ENCODE assay signal across 8 mouse cellular contexts in the genomic region with DNA sequence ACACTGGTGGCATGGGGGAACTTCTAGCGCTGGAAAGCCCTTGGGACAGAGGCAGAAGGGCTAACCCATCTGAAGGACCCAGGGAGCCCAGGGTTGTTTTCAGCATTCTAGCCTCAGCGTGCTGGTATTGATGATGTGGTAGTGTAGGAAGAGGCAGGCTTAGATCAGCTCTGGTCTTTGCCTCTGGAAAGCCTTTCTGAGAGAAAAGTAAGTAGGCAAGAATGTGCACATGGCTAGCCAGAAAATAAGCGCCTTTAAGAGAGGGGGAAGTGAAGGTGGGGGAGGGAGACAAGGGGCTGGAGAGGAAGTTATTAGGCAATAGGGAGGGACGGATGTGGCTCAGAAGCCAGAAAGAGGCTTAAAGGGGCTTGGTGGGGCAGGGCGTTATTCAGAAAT. TPM values are rescaled to one million over a fixed set of nuclear protein-coding genes. Genes with fewer than 3 reads are reported as not detected.
DNase-seq lines count a peak whose midpoint lies in the region; ATAC-seq and TF ChIP-seq lines count a peak whose summit lies in the region.

No protein-coding gene starts in this region.

- H3K4me2 ChIP-seq in embryonic facial prominence, embryonic 14.5 days (ENCODE audit: low read depth, low read length) = peak overlapping the region; percentile 66
- H3K4me2 ChIP-seq in liver, embryonic 15.5 days = peak overlapping the region; percentile 71
- H3K4me2 ChIP-seq in neural tube, embryonic 12.5 days (replicated peaks) = peak overlapping the region; percentile 58

- intact Hi-C loops in left cerebral cortex, adult 2 months (cut with DNase I) = no loop called here
- intact Hi-C loops in left cerebral cortex, postnatal 36 days (cut with DNase I) = no loop called here

- no peak for DNase-seq in left cerebral cortex, adult 2 months (ENCODE audit: extremely low spot score in 1 of 2, low spot score in 2 of 2)
- no peak for DNase-seq in left cerebral cortex, postnatal 36 days (ENCODE audit: low spot score in 2 of 2)
- DNase-seq in embryonic facial prominence, embryonic 14.5 days (ENCODE audit: low spot score) = peak; percentile 50
- DNase-seq in hindbrain, embryonic 10.5 days (ENCODE audit: low spot score) = peak; percentile 13
- no peak for DNase-seq in right cerebral cortex, adult 2 months (ENCODE audit: low spot score in 2 of 2)
- no peak for DNase-seq in urinary bladder, postnatal 25 days (ENCODE audit: low spot score)

- H3K4me1 ChIP-seq in embryonic facial prominence, embryonic 14.5 days (ENCODE audit: control insufficient read depth, insufficient read depth, low read length) = peaks cover 5% of the 10 kb centered on the region
- H3K4me1 ChIP-seq in hindbrain, embryonic 10.5 days (replicated peaks) = peaks cover 20% of the 10 kb centered on the region
- peaks cover 29% of the 10 kb centered on the region for H3K4me1 ChIP-seq in liver, embryonic 15.5 days (replicated peaks)
- peaks cover 9% of the 10 kb centered on the region; the same call in 1 of the 2 replicates for H3K4me1 ChIP-seq in neural tube, embryonic 12.5 days

- no peaks in the 10 kb centered on the region for H3K27me3 ChIP-seq in embryonic facial prominence, embryonic 14.5 days (replicated peaks; ENCODE audit: control insufficient read depth, insufficient read depth, low read length)
- no peaks in the 10 kb centered on the region for H3K27me3 ChIP-seq in hindbrain, embryonic 10.5 days (ENCODE audit: insufficient read depth, poor library complexity, severe bottlenecking)
- H3K27me3 ChIP-seq in liver, embryonic 15.5 days = no peaks in the 10 kb centered on the region
- H3K27me3 ChIP-seq in neural tube, embryonic 12.5 days (replicated peaks) = no peaks in the 10 kb centered on the region

- H3K36me3 ChIP-seq in embryonic facial prominence, embryonic 14.5 days (ENCODE audit: control insufficient read depth, insufficient read depth, low read length) = peaks cover 11% of the 10 kb centered on the region; the same call in 1 of the 2 replicates
- peaks cover 24% of the 10 kb centered on the region for H3K36me3 ChIP-seq in hindbrain, embryonic 10.5 days
- H3K36me3 ChIP-seq in liver, embryonic 15.5 days (replicated peaks) = peaks cover 23% of the 10 kb centered on the region
- H3K36me3 ChIP-seq in neural tube, embryonic 12.5 days = peaks cover 15% of the 10 kb centered on the region

- H3K9ac ChIP-seq in embryonic facial prominence, embryonic 14.5 days (ENCODE audit: low read depth, low read length) = peak overlapping the region; percentile 50
- H3K9ac ChIP-seq in liver, embryonic 15.5 days = peak overlapping the region; percentile 70
- H3K9ac ChIP-seq in neural tube, embryonic 12.5 days = peak overlapping the region; percentile 17

- H3K27ac ChIP-seq in left cerebral cortex, adult 2 months = no peak overlapping the region
- peak overlapping the region; percentile 73 for H3K27ac ChIP-seq in embryonic facial prominence, embryonic 14.5 days (replicated peaks; ENCODE audit: low read depth, low read length)
- peak overlapping the region; percentile 77 for H3K27ac ChIP-seq in hindbrain, embryonic 10.5 days
- H3K27ac ChIP-seq in liver, embryonic 15.5 days (replicated peaks) = peak overlapping the region; percentile 73
- H3K27ac ChIP-seq in neural tube, embryonic 12.5 days = no peak overlapping the region

- H3K4me3 ChIP-seq in left cerebral cortex, adult 2 months = peak overlapping the region; percentile 39
- H3K4me3 ChIP-seq in embryonic facial prominence, embryonic 14.5 days (ENCODE audit: low read depth, low read length) = peak overlapping the region; percentile 39
- peak overlapping the region; percentile 51 for H3K4me3 ChIP-seq in hindbrain, embryonic 10.5 days
- peak overlapping the region; percentile 70 for H3K4me3 ChIP-seq in liver, embryonic 15.5 days (replicated peaks)
- peak overlapping the region; percentile 15 for H3K4me3 ChIP-seq in neural tube, embryonic 12.5 days

- no peaks in the 10 kb centered on the region for H3K9me3 ChIP-seq in embryonic facial prominence, embryonic 14.5 days (ENCODE audit: control insufficient read depth, low read length)
- H3K9me3 ChIP-seq in hindbrain, embryonic 10.5 days = no peaks in the 10 kb centered on the region
- H3K9me3 ChIP-seq in liver, embryonic 15.5 days (replicated peaks) = no peaks in the 10 kb centered on the region
- no peaks in the 10 kb centered on the region for H3K9me3 ChIP-seq in neural tube, embryonic 12.5 days

- no peak for ATAC-seq in embryonic facial prominence, embryonic 14.5 days (ENCODE audit: low read depth)
- peak; percentile 6; the same call in 1 of the 2 replicates for ATAC-seq in liver, embryonic 15.5 days (ENCODE audit: insufficient read depth)
- peak; percentile 33; the same call in 1 of the 2 replicates for ATAC-seq in neural tube, embryonic 12.5 days (ENCODE audit: low FRiP score, low read depth)

- TF ChIP-seq CTCF in left cerebral cortex, adult 2 months (IDR thresholded peaks at IDR 0.05) = no peak

- WGBS in embryonic facial prominence, embryonic 14.5 days = 11% methylated on average over 5 of the region's 5 CpGs
- WGBS in hindbrain, embryonic 10.5 days = 24% methylated on average over 5 of the region's 5 CpGs
- 4% methylated on average over 5 of the region's 5 CpGs for WGBS in liver, embryonic 15.5 days (ENCODE audit: insufficient replicate concordance)
- WGBS in neural tube, embryonic 12.5 days = 26% methylated on average over 5 of the region's 5 CpGs

RNA-seq across cellular contexts. Expression of a gene that starts 25.8 kb away (rescaled TPM):
- total RNA-seq in left cerebral cortex, adult 2 months (2021) = under 1 TPM in 1 of 2 experiments, not detected in 1; 0.29 TPM
- total RNA-seq in left cerebral cortex, postnatal 36 days (2021) = not detected
- polyA plus RNA-seq in embryonic facial prominence, embryonic 14.5 days (2014; fragmentation: Nextera tagmentation; extraction: Ambion mirVana) = 0.07 and 0.18 TPM in 2 replicates
- 0.18 TPM in 1 of 2 replicates, not detected in the other for polyA plus RNA-seq in hindbrain, embryonic 10.5 days (2016; fragmentation: Nextera tagmentation; extraction: Ambion mirVana)
- polyA plus RNA-seq in liver, embryonic 15.5 days (2015; fragmentation: Nextera tagmentation; extraction: Ambion mirVana) = 12.6 and 15.3 TPM in 2 replicates
- polyA plus RNA-seq in neural tube, embryonic 12.5 days (2016; fragmentation: Nextera tagmentation; extraction: Ambion mirVana) = not detected in 2 replicates

RNA-seq across cellular contexts. Expression of a gene that starts 28.5 kb away (rescaled TPM):
- 1 to 10 TPM; 1.5 to 2.2 TPM for total RNA-seq in left cerebral cortex, adult 2 months (2021)
- total RNA-seq in left cerebral cortex, postnatal 36 days (2021) = 1 to 10 TPM; 1.9 to 2.1 TPM
- 28.3 and 28.9 TPM in 2 replicates for polyA plus RNA-seq in embryonic facial prominence, embryonic 14.5 days (2014; fragmentation: Nextera tagmentation; extraction: Ambion mirVana)
- polyA plus RNA-seq in hindbrain, embryonic 10.5 days (2016; fragmentation: Nextera tagmentation; extraction: Ambion mirVana) = 15.3 and 20.2 TPM in 2 replicates
- polyA plus RNA-seq in liver, embryonic 15.5 days (2015; fragmentation: Nextera tagmentation; extraction: Ambion mirVana) = 21.4 and 23.8 TPM in 2 replicates
- 13.3 and 15.7 TPM in 2 replicates for polyA plus RNA-seq in neural tube, embryonic 12.5 days (2016; fragmentation: Nextera tagmentation; extraction: Ambion mirVana)

RNA-seq across cellular contexts. Expression of a gene that starts 59.1 kb away (rescaled TPM):
- not detected for total RNA-seq in left cerebral cortex, adult 2 months (2021)
- not detected for total RNA-seq in left cerebral cortex, postnatal 36 days (2021)
- not detected in 2 replicates for polyA plus RNA-seq in embryonic facial prominence, embryonic 14.5 days (2014; fragmentation: Nextera tagmentation; extraction: Ambion mirVana)
- polyA plus RNA-seq in hindbrain, embryonic 10.5 days (2016; fragmentation: Nextera tagmentation; extraction: Ambion mirVana) = not detected in 2 replicates
- 0.43 and 0.54 TPM in 2 replicates for polyA plus RNA-seq in liver, embryonic 15.5 days (2015; fragmentation: Nextera tagmentation; extraction: Ambion mirVana)
- not detected in 2 replicates for polyA plus RNA-seq in neural tube, embryonic 12.5 days (2016; fragmentation: Nextera tagmentation; extraction: Ambion mirVana)

Comparison
In these comparisons a context has a peak if more than half of its experiments do, and no peak if none do; other contexts are left out.
1. DNase-seq: peak in embryonic facial prominence, embryonic 14.5 days (single experiment) and hindbrain, embryonic 10.5 days (single experiment); none in left cerebral cortex, adult 2 months (0 of 2), left cerebral cortex, postnatal 36 days (0 of 2), right cerebral cortex, adult 2 months (0 of 2) and urinary bladder, postnatal 25 days (single experiment).
2. H3K27ac ChIP-seq: peak in embryonic facial prominence, embryonic 14.5 days (single experiment), hindbrain, embryonic 10.5 days (single experiment) and liver, embryonic 15.5 days (single experiment); none in left cerebral cortex, adult 2 months (single experiment) and neural tube, embryonic 12.5 days (single experiment).
3. H3K4me3 ChIP-seq: peak in every context shown above with its lines; median percentile 70 in liver, embryonic 15.5 days; 51 in hindbrain, embryonic 10.5 days; 39 in left cerebral cortex, adult 2 months; 39 in embryonic facial prominence, embryonic 14.5 days; 15 in neural tube, embryonic 12.5 days.
4. H3K9ac ChIP-seq: peak in every context shown above with its lines; median percentile 70 in liver, embryonic 15.5 days; 50 in embryonic facial prominence, embryonic 14.5 days; 17 in neural tube, embryonic 12.5 days.
5. RNA of a gene that starts 25.8 kb away (polyA plus RNA-seq): 12.6 to 15.3 TPM in liver, embryonic 15.5 days; 0.18 TPM in hindbrain, embryonic 10.5 days, not detected in neural tube, embryonic 12.5 days and 0.07 to 0.18 TPM in embryonic facial prominence, embryonic 14.5 days; every median in the first group is over 10 times any median in the second.
6. Peak in every context shown above with its lines, with median percentiles within 50 percentile points of each other: H3K4me2 ChIP-seq.